Mouse (Mus musculus) effector memory CD4-positive, alpha-beta T cell, adult 5 months (primary cell): ENCODE results near the gene Rnf213. TPM values are rescaled to one million over a fixed set of nuclear protein-coding genes. Genes with fewer than 3 reads are reported as not detected.

Source experiments
- polyA plus RNA-seq: library from polyadenylated mRNA; unstranded; fragments of 100-300 nt; shearing (Covaris generic); gene quantifications from one replicate; pipeline ENCODE4 v1.2.1, GENCODE M21; 2017

Gene Rnf213
- polyA plus RNA-seq, result 16.0 TPM

GRCm38 (mm10) chr11:119392800-119393482 lies at the start of gene Rnf213:
TSS of gene Rnf213 (plus strand) at chr11:119393100.

GRCm38 (mm10) chr11:119355443-119356385 lies 37.2 kb upstream of the Rnf213 start, which contains the start of the genes Sgsh and Slc26a11:
TSS of gene Sgsh (minus strand) at chr11:119355536.
TSS of gene Slc26a11 (plus strand) at chr11:119355557.

GRCm38 (mm10) chr11:119490861-119491689 lies 98.2 kb downstream of the Rnf213 start, which contains the start of gene Endov:
TSS of gene Endov (plus strand) at chr11:119491347.

Other genes with a start within 250 kb of the Rnf213 start
- 0.15 TPM for gene Tbc1d16, start 164.6 kb upstream of the Rnf213 start, polyA plus RNA-seq
- gene Ccdc40, start 164.5 kb upstream of the Rnf213 start, polyA plus RNA-seq, result 1.9 TPM
- gene Gaa, start 125.2 kb upstream of the Rnf213 start, polyA plus RNA-seq, result 38.9 TPM
- 293 TPM for gene Eif4a3, start 93.0 kb upstream of the Rnf213 start, polyA plus RNA-seq
- not detected for gene Card14, start 85.3 kb upstream of the Rnf213 start, polyA plus RNA-seq
- 10.8 TPM for gene Sgsh, start 37.6 kb upstream of the Rnf213 start, polyA plus RNA-seq
- gene Slc26a11, start 37.5 kb upstream of the Rnf213 start, polyA plus RNA-seq, result 57.1 TPM
- gene Endov, start 98.2 kb downstream of the Rnf213 start, polyA plus RNA-seq, result 12.9 TPM
- gene Nptx1, start 154.7 kb downstream of the Rnf213 start, polyA plus RNA-seq, result 0.09 TPM
- gene Rptor, start 209.8 kb downstream of the Rnf213 start, polyA plus RNA-seq, result 33.1 TPM